Comparison of ENCODE assay signal across 24 mouse cellular contexts in genomic region chr7:6364761-6365160, GRCm38 (mm10). TPM values are rescaled to one million over a fixed set of nuclear protein-coding genes. Genes with fewer than 3 reads are reported as not detected.
DNase-seq lines count a peak whose midpoint lies in the region; ATAC-seq and TF ChIP-seq lines count a peak whose summit lies in the region.
"Had no signal": no experiment of that assay in that cellular context is flagged by ENCODE, and none has a peak within 500 bp of the region (broad histone marks: within the 10 kb centered on the region; RNA-seq: fewer than 3 reads in every experiment).

No protein-coding gene starts in this region.

- no peaks in the 10 kb centered on the region for H3K36me3 ChIP-seq in forebrain, embryonic 12.5 days (replicated peaks)
- H3K36me3 ChIP-seq in forebrain, embryonic 10.5 days (replicated peaks): no peaks in the 10 kb centered on the region
- H3K36me3 ChIP-seq in midbrain, postnatal 0 days (ENCODE audit: insufficient read depth, low read length): no peaks in the 10 kb centered on the region; the same call in 1 of the 2 replicates
- H3K36me3 ChIP-seq in midbrain, embryonic 16.5 days (ENCODE audit: control insufficient read depth, insufficient read depth, low read length): no peaks in the 10 kb centered on the region
- H3K36me3 ChIP-seq in ES-E14 (ENCODE audit: control insufficient read depth, insufficient read depth, low read length, poor library complexity, severe bottlenecking): no peaks in the 10 kb centered on the region
- H3K36me3 ChIP-seq: G1E; limb, embryonic 10.5 days had no signal

- H3K27me3 ChIP-seq in forebrain, embryonic 12.5 days: no peaks in the 10 kb centered on the region
- H3K27me3 ChIP-seq in forebrain, embryonic 10.5 days (ENCODE audit: poor library complexity, severe bottlenecking): no peaks in the 10 kb centered on the region
- no peaks in the 10 kb centered on the region for H3K27me3 ChIP-seq in midbrain, postnatal 0 days (ENCODE audit: insufficient read depth, low read length)
- no peaks in the 10 kb centered on the region for H3K27me3 ChIP-seq in midbrain, embryonic 16.5 days (ENCODE audit: control insufficient read depth, insufficient read depth, low read depth, low read length)

- TF ChIP-seq CTCF in midbrain, postnatal 0 days (IDR thresholded peaks at IDR 0.05): no peak

- H3K4me3 ChIP-seq in forebrain, embryonic 12.5 days (replicated peaks): no peak overlapping the region
- H3K4me3 ChIP-seq in forebrain, embryonic 10.5 days: no peak overlapping the region
- H3K4me3 ChIP-seq in midbrain, postnatal 0 days (ENCODE audit: low read depth, low read length): no peak overlapping the region
- no peak overlapping the region for H3K4me3 ChIP-seq in midbrain, embryonic 16.5 days (ENCODE audit: low read depth, low read length)
- H3K4me3 ChIP-seq in ES-E14 (ENCODE audit: insufficient read depth in 1 of 2, low read depth in 1 of 2, low read length in 2 of 2, poor library complexity in 1 of 2, severe bottlenecking in 1 of 2): no peak overlapping the region
- H3K4me3 ChIP-seq: heart, adult 2 months; layer of hippocampus, adult 2 months had no signal

- no peaks in the 10 kb centered on the region for H3K9me3 ChIP-seq in forebrain, embryonic 12.5 days
- H3K9me3 ChIP-seq in forebrain, embryonic 10.5 days: 0 out of 2 replicates have a peak, but pooled peaks cover 3% of the 10 kb centered on the region
- H3K9me3 ChIP-seq in midbrain, postnatal 0 days (ENCODE audit: low read length): no peaks in the 10 kb centered on the region
- no peaks in the 10 kb centered on the region for H3K9me3 ChIP-seq in midbrain, embryonic 16.5 days (replicated peaks; ENCODE audit: control insufficient read depth, low read length, poor library complexity, severe bottlenecking)
- H3K9me3 ChIP-seq in ES-E14 (ENCODE audit: control insufficient read depth, insufficient read depth, low read depth, low read length): no peaks in the 10 kb centered on the region
- H3K9me3 ChIP-seq: G1E; limb, embryonic 10.5 days had no signal

- no peak overlapping the region for H3K9ac ChIP-seq in forebrain, embryonic 12.5 days
- H3K9ac ChIP-seq in midbrain, postnatal 0 days (replicated peaks; ENCODE audit: low read length, poor library complexity, severe bottlenecking): no peak overlapping the region
- H3K9ac ChIP-seq in midbrain, embryonic 16.5 days (ENCODE audit: low read depth, low read length): no peak overlapping the region
- H3K9ac ChIP-seq in ES-E14 (ENCODE audit: insufficient read depth, low read depth, low read length, poor library complexity, severe bottlenecking): no peak overlapping the region

- in situ Hi-C loops in ES-E14 (cut with MboI; ENCODE audit: low sequenced_read_pairs in 2 of 2, unreplicated experiment in 2 of 2): no loop called here

- H3K4me2 ChIP-seq in forebrain, embryonic 12.5 days: 0 out of 2 replicates have a peak overlapping the region, but pooled peaks have one; percentile 65
- H3K4me2 ChIP-seq in midbrain, postnatal 0 days (ENCODE audit: low read depth, low read length, poor library complexity, severe bottlenecking): peak overlapping the region; percentile 63; the same call in 1 of the 2 replicates
- no peak overlapping the region for H3K4me2 ChIP-seq in midbrain, embryonic 16.5 days (ENCODE audit: low read length)

- 56% methylated on average over 1 of the region's 1 CpGs for WGBS in forebrain, embryonic 12.5 days
- WGBS in forebrain, embryonic 10.5 days: 67% methylated on average over 1 of the region's 1 CpGs
- 67% methylated on average over 1 of the region's 1 CpGs for WGBS in midbrain, postnatal 0 days
- WGBS in midbrain, embryonic 16.5 days: 70% methylated on average over 1 of the region's 1 CpGs

- no peak for ATAC-seq in forebrain, embryonic 12.5 days (ENCODE audit: low FRiP score)
- no peak for ATAC-seq in midbrain, postnatal 0 days (ENCODE audit: low FRiP score)
- ATAC-seq in midbrain, embryonic 16.5 days: no peak
- ATAC-seq: forebrain, embryonic 14.5 days had no signal

- H3K27ac ChIP-seq in forebrain, embryonic 12.5 days: no peak overlapping the region
- H3K27ac ChIP-seq in forebrain, embryonic 10.5 days: no peak overlapping the region
- H3K27ac ChIP-seq in midbrain, postnatal 0 days (ENCODE audit: low read depth, low read length): no peak overlapping the region
- no peak overlapping the region for H3K27ac ChIP-seq in midbrain, embryonic 16.5 days (ENCODE audit: low read length)
- no peak overlapping the region for H3K27ac ChIP-seq in ES-E14 (ENCODE audit: insufficient read depth, low read depth, low read length, poor library complexity, severe bottlenecking)
- H3K27ac ChIP-seq: heart, adult 2 months; layer of hippocampus, adult 2 months; limb, embryonic 10.5 days had no signal

- no peak for DNase-seq in forebrain, embryonic 10.5 days (ENCODE audit: extremely low spot score, low spot score)
- no peak for DNase-seq in midbrain, postnatal 0 days (ENCODE audit: low spot score)
- DNase-seq in ES-E14 (ENCODE audit: low read depth, low spot score): no peak
- DNase-seq in frontal cortex, postnatal 25 days (ENCODE audit: low spot score in 2 of 2): no peak
- no peak for DNase-seq in right cerebral cortex, postnatal 14 days
- DNase-seq: cerebellum, adult 2 months; gastrocnemius, postnatal 25 days; heart, adult 2 months; heart, postnatal 36 days; kidney, adult 18-20 months; kidney, postnatal 14 days; lung, adult 2 months; lung, postnatal 4 days; right cerebral cortex, adult 18-20 months; thymus, postnatal 25 days had no signal

- H3K4me1 ChIP-seq in forebrain, embryonic 12.5 days: peaks cover 7% of the 10 kb centered on the region
- H3K4me1 ChIP-seq in forebrain, embryonic 10.5 days: peaks cover 20% of the 10 kb centered on the region
- no peaks in the 10 kb centered on the region for H3K4me1 ChIP-seq in midbrain, postnatal 0 days (ENCODE audit: insufficient read depth, low read length)
- peaks cover 18% of the 10 kb centered on the region for H3K4me1 ChIP-seq in midbrain, embryonic 16.5 days (ENCODE audit: control insufficient read depth, insufficient read depth, low read length)
- H3K4me1 ChIP-seq in ES-E14 (ENCODE audit: control insufficient read depth in 2 of 2, insufficient read depth in 2 of 2, low read length in 2 of 2, poor library complexity in 1 of 2): peaks cover 2 to 9% of the 10 kb centered on the region in 2 experiments; a peak in 2 of 4 replicates

TF ChIP-seq in ES-E14, 5 proteins besides CTCF, POLR2A, EP300 and RAD21:
- TF ChIP-seq MAFK (IDR thresholded peaks at IDR 0.05; ENCODE audit: insufficient read depth, low read depth, low read length) (peak; percentile 68; the same call in 1 of the 2 replicates), CHD2 (IDR thresholded peaks at IDR 0.05; ENCODE audit: low read depth, low read length) (no peak), ZC3H11A (IDR thresholded peaks at IDR 0.05; ENCODE audit: borderline replicate concordance, low read depth, low read length) (no peak), ZNF384 (IDR thresholded peaks at IDR 0.05; ENCODE audit: low read depth, low read length) (no peak), HCFC1 (IDR thresholded peaks at IDR 0.05; ENCODE audit: borderline replicate concordance, insufficient read depth, low read length) (no peak)
TF ChIP-seq in ES-E14: peak in this region for 1.

RNA-seq across cellular contexts. Expression of gene Zfp78, which starts 1.7 kb away (rescaled TPM):
- polyA plus RNA-seq in forebrain, embryonic 12.5 days (2016; fragmentation: Nextera tagmentation; extraction: Ambion mirVana): 2.8 TPM in 2 replicates
- 1.9 and 2.1 TPM in 2 replicates for polyA plus RNA-seq in forebrain, embryonic 10.5 days (2016; fragmentation: Nextera tagmentation; extraction: Ambion mirVana)
- 2.6 and 4.7 TPM in 2 replicates for total RNA-seq in midbrain, postnatal 0 days (2014; rRNA removed)
- polyA plus RNA-seq in midbrain, postnatal 0 days (2015; fragmentation: Nextera tagmentation; extraction: Ambion mirVana): 3.3 and 4.3 TPM in 2 replicates
- 7.3 and 7.9 TPM in 2 replicates for polyA plus RNA-seq in midbrain, embryonic 16.5 days (2015; fragmentation: Nextera tagmentation; extraction: Ambion mirVana)
- total RNA-seq in ES-E14 (2012; rRNA removed): 1.2 and 1.5 TPM in 2 replicates

RNA-seq across cellular contexts. Expression of gene Zfp28, which starts 18.3 kb away (rescaled TPM):
- 15.2 and 15.8 TPM in 2 replicates for polyA plus RNA-seq in forebrain, embryonic 12.5 days (2016; fragmentation: Nextera tagmentation; extraction: Ambion mirVana)
- 9.3 and 10.9 TPM in 2 replicates for polyA plus RNA-seq in forebrain, embryonic 10.5 days (2016; fragmentation: Nextera tagmentation; extraction: Ambion mirVana)
- 14.8 and 16.5 TPM in 2 replicates for total RNA-seq in midbrain, postnatal 0 days (2014; rRNA removed)
- polyA plus RNA-seq in midbrain, postnatal 0 days (2015; fragmentation: Nextera tagmentation; extraction: Ambion mirVana): 16.4 and 19.5 TPM in 2 replicates
- polyA plus RNA-seq in midbrain, embryonic 16.5 days (2015; fragmentation: Nextera tagmentation; extraction: Ambion mirVana): 13.1 and 17.2 TPM in 2 replicates
- 5.6 and 7.7 TPM in 2 replicates for total RNA-seq in ES-E14 (2012; rRNA removed)

RNA-seq across cellular contexts. Expression of gene Gm3854, which starts 21.2 kb away (rescaled TPM):
- 3.8 and 4.1 TPM in 2 replicates for polyA plus RNA-seq in forebrain, embryonic 12.5 days (2016; fragmentation: Nextera tagmentation; extraction: Ambion mirVana)
- polyA plus RNA-seq in forebrain, embryonic 10.5 days (2016; fragmentation: Nextera tagmentation; extraction: Ambion mirVana): 2.7 and 3.4 TPM in 2 replicates
- 3.4 and 5.0 TPM in 2 replicates for total RNA-seq in midbrain, postnatal 0 days (2014; rRNA removed)
- polyA plus RNA-seq in midbrain, postnatal 0 days (2015; fragmentation: Nextera tagmentation; extraction: Ambion mirVana): 4.5 and 5.6 TPM in 2 replicates
- polyA plus RNA-seq in midbrain, embryonic 16.5 days (2015; fragmentation: Nextera tagmentation; extraction: Ambion mirVana): 8.6 TPM in 2 replicates
- 2.5 and 2.9 TPM in 2 replicates for total RNA-seq in ES-E14 (2012; rRNA removed)
- polyA plus RNA-seq: G1E; liver, adult 2 months; small intestine, adult 2 months had no signal

RNA-seq across cellular contexts. Expression of gene Zfp583, which starts 33.7 kb away (rescaled TPM):
- 7.2 and 7.5 TPM in 2 replicates for polyA plus RNA-seq in forebrain, embryonic 12.5 days (2016; fragmentation: Nextera tagmentation; extraction: Ambion mirVana)
- 6.0 and 6.8 TPM in 2 replicates for polyA plus RNA-seq in forebrain, embryonic 10.5 days (2016; fragmentation: Nextera tagmentation; extraction: Ambion mirVana)
- 6.7 and 9.9 TPM in 2 replicates for total RNA-seq in midbrain, postnatal 0 days (2014; rRNA removed)
- polyA plus RNA-seq in midbrain, postnatal 0 days (2015; fragmentation: Nextera tagmentation; extraction: Ambion mirVana): 15.2 and 16.5 TPM in 2 replicates
- polyA plus RNA-seq in midbrain, embryonic 16.5 days (2015; fragmentation: Nextera tagmentation; extraction: Ambion mirVana): 16.9 and 17.4 TPM in 2 replicates
- total RNA-seq in ES-E14 (2012; rRNA removed): 3.2 and 3.6 TPM in 2 replicates

RNA-seq across cellular contexts. Expression of gene Smim17, which starts 33.8 kb away (rescaled TPM):
- polyA plus RNA-seq in forebrain, embryonic 12.5 days (2016; fragmentation: Nextera tagmentation; extraction: Ambion mirVana): 0.82 and 1.6 TPM in 2 replicates
- polyA plus RNA-seq in forebrain, embryonic 10.5 days (2016; fragmentation: Nextera tagmentation; extraction: Ambion mirVana): 0.34 and 0.90 TPM in 2 replicates
- total RNA-seq in midbrain, postnatal 0 days (2014; rRNA removed): 19.6 and 21.8 TPM in 2 replicates
- 6.3 and 7.4 TPM in 2 replicates for polyA plus RNA-seq in midbrain, postnatal 0 days (2015; fragmentation: Nextera tagmentation; extraction: Ambion mirVana)
- polyA plus RNA-seq in midbrain, embryonic 16.5 days (2015; fragmentation: Nextera tagmentation; extraction: Ambion mirVana): 5.8 and 7.7 TPM in 2 replicates
- total RNA-seq in ES-E14 (2012; rRNA removed): 0.21 and 0.54 TPM in 2 replicates
- total RNA-seq: G1E; heart, adult 2 months; heart, postnatal 36 days; liver, adult 2 months had no signal
- polyA plus RNA-seq: G1E; heart, adult 2 months; heart, embryonic 14.5 days; liver, adult 2 months; lung, adult 2 months; small intestine, adult 2 months had no signal
